Comparison of ENCODE assay signal across 17 mouse cellular contexts in genomic region chr1:110904266-110904665, GRCm38 (mm10).
"Had no signal": no experiment of that assay in that cellular context is flagged by ENCODE, and none has a peak within 500 bp of the region (broad histone marks: within the 10 kb centered on the region; RNA-seq: fewer than 3 reads in every experiment).

No protein-coding gene starts in this region.

- ATAC-seq: lung, postnatal 0 days; midbrain, embryonic 13.5 days; midbrain, embryonic 15.5 days had no signal

- H3K4me1 ChIP-seq: lung, embryonic 15.5 days; megakaryocyte, embryonic 14.5 days; midbrain, embryonic 13.5 days; midbrain, embryonic 15.5 days; neural tube, embryonic 12.5 days; stomach, embryonic 15.5 days had no signal

- H3K9ac ChIP-seq: lung, embryonic 15.5 days; midbrain, embryonic 13.5 days; midbrain, embryonic 15.5 days; neural tube, embryonic 12.5 days; stomach, embryonic 15.5 days had no signal

- H3K4me3 ChIP-seq: lung, embryonic 15.5 days; megakaryocyte, embryonic 14.5 days; midbrain, embryonic 13.5 days; midbrain, embryonic 15.5 days; neural tube, embryonic 12.5 days; stomach, embryonic 15.5 days had no signal

- DNase-seq: lung, adult 2 months; lung, postnatal 14 days; lung, postnatal 36 days; right cerebral cortex, postnatal 14 days; thymus, adult 2 months; thymus, postnatal 25 days; thymus, postnatal 4 days had no signal

- H3K4me2 ChIP-seq: lung, embryonic 15.5 days; midbrain, embryonic 11.5 days; midbrain, embryonic 13.5 days; midbrain, embryonic 15.5 days; neural tube, embryonic 12.5 days; stomach, embryonic 15.5 days had no signal

- H3K27me3 ChIP-seq: lung, embryonic 15.5 days; megakaryocyte, embryonic 14.5 days; midbrain, embryonic 13.5 days; midbrain, embryonic 15.5 days; neural tube, embryonic 12.5 days; stomach, embryonic 15.5 days had no signal

- H3K36me3 ChIP-seq: lung, embryonic 15.5 days; midbrain, embryonic 13.5 days; midbrain, embryonic 15.5 days; neural tube, embryonic 12.5 days; stomach, embryonic 15.5 days had no signal

- H3K27ac ChIP-seq: lung, embryonic 15.5 days; macrophage; midbrain, embryonic 13.5 days; midbrain, embryonic 15.5 days; neural tube, embryonic 12.5 days; stomach, embryonic 15.5 days; stomach, postnatal 0 days had no signal

- H3K9me3 ChIP-seq: lung, embryonic 15.5 days; megakaryocyte, embryonic 14.5 days; midbrain, embryonic 13.5 days; midbrain, embryonic 15.5 days; neural tube, embryonic 12.5 days; stomach, embryonic 15.5 days had no signal
